Mouse (Mus musculus): ENCODE measurements around the gene Sparc.

GRCm38 (mm10) chr11:55471467-55471866, 48.5 kb upstream of the Sparc start:
- TF ChIP-seq POLR2A (IDR thresholded peaks at IDR 0.05; ENCODE audit: insufficient read depth, low read depth, low read length) (no peak), CTCF (IDR thresholded peaks at IDR 0.05) (no peak), EP300 (IDR thresholded peaks at IDR 0.05; ENCODE audit: insufficient read depth, low read depth, low read length) (no peak)

All from heart, adult 2 months (tissue).